ENCODE assay signal across 10 mouse cellular contexts in genomic region chr6:52316413-52317184, GRCm38 (mm10). TPM values are rescaled to one million over a fixed set of nuclear protein-coding genes. Genes with fewer than 3 reads are reported as not detected.
DNase-seq lines count a peak whose midpoint lies in the region; ATAC-seq and TF ChIP-seq lines count a peak whose summit lies in the region.
"Had no signal": no experiment of that assay in that cellular context is flagged by ENCODE, and none has a peak within 500 bp of the region (broad histone marks: within the 10 kb centered on the region; RNA-seq: fewer than 3 reads in every experiment).

No protein-coding gene starts in this region.

- no peaks in the 10 kb centered on the region for H3K36me3 ChIP-seq in forebrain, embryonic 10.5 days (replicated peaks)
- H3K36me3 ChIP-seq in forebrain, postnatal 0 days (ENCODE audit: insufficient read depth): no peaks in the 10 kb centered on the region
- H3K36me3 ChIP-seq in thymus, adult 2 months (ENCODE audit: control insufficient read depth, insufficient read depth, low read length): no peaks in the 10 kb centered on the region
- no peaks in the 10 kb centered on the region for H3K36me3 ChIP-seq in liver, embryonic 13.5 days

- WGBS in forebrain, embryonic 10.5 days: under 1% methylated on average over 81 of the region's 81 CpGs
- WGBS in forebrain, postnatal 0 days: 2% methylated on average over 74 of the region's 81 CpGs
- WGBS in thymus, adult 2 months: 4% methylated on average over 81 of the region's 81 CpGs
- 5% methylated on average over 72 of the region's 81 CpGs for WGBS in liver, embryonic 13.5 days (ENCODE audit: insufficient replicate concordance)

- ATAC-seq in forebrain, postnatal 0 days: no peak
- no peak for ATAC-seq in liver, embryonic 13.5 days (ENCODE audit: low read depth)

- H3K4me2 ChIP-seq in forebrain, postnatal 0 days (ENCODE audit: low read depth): no peak overlapping the region
- H3K4me2 ChIP-seq in liver, embryonic 13.5 days: peak overlapping the region; percentile 30

- DNase-seq in forebrain, embryonic 10.5 days (ENCODE audit: extremely low spot score, low spot score): peak; percentile 27
- no peak for DNase-seq in forebrain, postnatal 0 days
- peak; percentile 13 for DNase-seq in thymus, postnatal 14 days
- no peak for DNase-seq in thymus, adult 2 months
- DNase-seq in liver, embryonic 13.5 days: no peak
- peak; percentile 11 for DNase-seq in testis, postnatal 14 days (ENCODE audit: low spot score)
- DNase-seq in thymus, postnatal 10 days (ENCODE audit: low spot score in 2 of 2): no peak
- DNase-seq in MN1 (ENCODE audit: low spot score): no peak

- H3K4me3 ChIP-seq in forebrain, embryonic 10.5 days: peak overlapping the region; percentile 34
- no peak overlapping the region for H3K4me3 ChIP-seq in forebrain, postnatal 0 days (ENCODE audit: low read depth, low read length)
- H3K4me3 ChIP-seq in thymus, adult 2 months (ENCODE audit: control insufficient read depth, insufficient read depth, low read length): no peak overlapping the region
- peak overlapping the region; percentile 16; the same call in 1 of the 2 replicates for H3K4me3 ChIP-seq in liver, embryonic 13.5 days (replicated peaks)
- H3K4me3 ChIP-seq: myocyte had no signal

- H3K4me1 ChIP-seq in forebrain, embryonic 10.5 days: peaks cover 28% of the 10 kb centered on the region
- H3K4me1 ChIP-seq in forebrain, postnatal 0 days (ENCODE audit: insufficient read depth): no peaks in the 10 kb centered on the region
- H3K4me1 ChIP-seq in thymus, adult 2 months (replicated peaks; ENCODE audit: control insufficient read depth, insufficient read depth, low read length): 0 out of 2 replicates have a peak, but pooled peaks cover 3% of the 10 kb centered on the region
- 0 out of 2 replicates have a peak, but pooled peaks cover 3% of the 10 kb centered on the region for H3K4me1 ChIP-seq in liver, embryonic 13.5 days (replicated peaks)

- no peaks in the 10 kb centered on the region for H3K9me3 ChIP-seq in forebrain, embryonic 10.5 days
- no peaks in the 10 kb centered on the region for H3K9me3 ChIP-seq in forebrain, postnatal 0 days (ENCODE audit: low read length)
- no peaks in the 10 kb centered on the region for H3K9me3 ChIP-seq in liver, embryonic 13.5 days (replicated peaks)

- no peak overlapping the region for H3K27ac ChIP-seq in forebrain, embryonic 10.5 days
- H3K27ac ChIP-seq in forebrain, postnatal 0 days (ENCODE audit: low read depth, low read length): no peak overlapping the region
- H3K27ac ChIP-seq in thymus, adult 2 months (ENCODE audit: control insufficient read depth, insufficient read depth, low read length): no peak overlapping the region
- no peak overlapping the region for H3K27ac ChIP-seq in liver, embryonic 13.5 days

- no peak overlapping the region for H3K9ac ChIP-seq in forebrain, postnatal 0 days
- no peak overlapping the region for H3K9ac ChIP-seq in liver, embryonic 13.5 days

- no peak for TF ChIP-seq CTCF in forebrain, postnatal 0 days (IDR thresholded peaks at IDR 0.05; ENCODE audit: low read depth)
- TF ChIP-seq CTCF in thymus, adult 2 months (IDR thresholded peaks at IDR 0.05; ENCODE audit: borderline replicate concordance, control insufficient read depth, extremely low read depth, insufficient read depth, low read length, poor library complexity): no peak

- no peak for TF ChIP-seq POLR2A in thymus, adult 2 months (IDR thresholded peaks at IDR 0.05; ENCODE audit: control insufficient read depth, extremely low read depth, insufficient read depth, low read length, poor library complexity)

- peaks cover 100% of the 10 kb centered on the region for H3K27me3 ChIP-seq in forebrain, embryonic 10.5 days (ENCODE audit: poor library complexity, severe bottlenecking)
- peaks cover 85% of the 10 kb centered on the region for H3K27me3 ChIP-seq in forebrain, postnatal 0 days (ENCODE audit: insufficient read depth, low read length)
- peaks cover 42% of the 10 kb centered on the region; the same call in 1 of the 2 replicates for H3K27me3 ChIP-seq in thymus, adult 2 months (ENCODE audit: control insufficient read depth, insufficient read depth, low read length)
- H3K27me3 ChIP-seq in liver, embryonic 13.5 days: peaks cover 99% of the 10 kb centered on the region

RNA-seq across cellular contexts. Expression of gene Evx1, which starts 3.3 kb away (rescaled TPM):
- polyA plus RNA-seq in forebrain, embryonic 10.5 days (2016; fragmentation: Nextera tagmentation; extraction: Ambion mirVana): not detected in 2 replicates
- not detected in 2 replicates for total RNA-seq in forebrain, postnatal 0 days (2014; rRNA removed)
- not detected in 2 replicates for polyA plus RNA-seq in forebrain, postnatal 0 days (2015; fragmentation: Nextera tagmentation; extraction: Ambion mirVana)
- not detected in 2 replicates for polyA plus RNA-seq in thymus, adult 2 months (2012; rRNA removed)
- polyA plus RNA-seq in liver, embryonic 13.5 days (2015; fragmentation: Nextera tagmentation; extraction: Ambion mirVana): not detected in 2 replicates
- polyA plus RNA-seq: C2C12, myocyte had no signal

RNA-seq across cellular contexts. Expression of gene Hoxa13, which starts 55.9 kb away (rescaled TPM):
- polyA plus RNA-seq in forebrain, embryonic 10.5 days (2016; fragmentation: Nextera tagmentation; extraction: Ambion mirVana): not detected in 2 replicates
- total RNA-seq in forebrain, postnatal 0 days (2014; rRNA removed): not detected in 2 replicates
- polyA plus RNA-seq in forebrain, postnatal 0 days (2015; fragmentation: Nextera tagmentation; extraction: Ambion mirVana): not detected in 2 replicates
- not detected in 2 replicates for polyA plus RNA-seq in thymus, adult 2 months (2012; rRNA removed)
- not detected in 2 replicates for polyA plus RNA-seq in liver, embryonic 13.5 days (2015; fragmentation: Nextera tagmentation; extraction: Ambion mirVana)

Comparison
In these comparisons a context has a peak if more than half of its experiments do, and no peak if none do; other contexts are left out.
1. DNase-seq: peak in forebrain, embryonic 10.5 days (single experiment), thymus, postnatal 14 days (single experiment) and testis, postnatal 14 days (single experiment); none in forebrain, postnatal 0 days (single experiment), thymus, adult 2 months (single experiment), liver, embryonic 13.5 days (single experiment), thymus, postnatal 10 days (0 of 2) and MN1 (single experiment).
2. H3K4me3 ChIP-seq: peak in forebrain, embryonic 10.5 days (single experiment) and liver, embryonic 13.5 days (single experiment); none in forebrain, postnatal 0 days (single experiment) and thymus, adult 2 months (single experiment).